13 mouse cellular contexts compared by ENCODE assay signal in the genomic region with DNA sequence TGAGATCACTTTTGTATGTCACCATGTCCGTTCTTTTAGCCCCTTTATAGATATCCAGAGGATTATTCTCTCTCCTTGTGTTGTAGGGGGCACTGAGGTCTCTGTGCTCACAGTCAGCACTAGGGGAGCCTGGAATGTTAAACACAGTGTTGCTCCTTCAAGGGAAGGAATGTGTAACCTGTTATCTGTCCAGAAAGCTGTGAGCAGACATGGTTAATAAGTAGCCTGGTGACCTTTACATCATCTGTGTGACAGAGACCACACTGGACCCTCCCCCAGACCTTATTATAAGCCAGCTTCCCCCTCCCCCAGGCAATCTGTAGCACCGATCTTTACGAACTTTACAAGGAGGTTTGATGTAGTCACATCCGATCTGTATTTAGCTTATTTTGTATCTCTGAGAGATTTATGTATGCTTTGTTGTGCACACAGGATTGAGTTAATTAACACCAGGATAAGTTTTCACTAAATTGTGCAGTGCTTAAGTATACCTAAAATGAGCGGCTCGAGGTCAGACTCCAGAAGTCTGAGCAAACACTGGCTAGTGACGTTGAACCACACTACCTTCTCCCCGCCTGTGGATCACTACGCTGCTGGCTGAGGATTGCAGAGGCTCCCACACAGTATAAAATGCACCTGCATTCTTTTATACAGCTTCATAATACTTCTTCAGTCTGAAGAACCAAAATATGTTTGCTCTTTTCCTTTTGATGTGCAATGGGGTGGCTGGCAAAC. TPM values are rescaled to one million over a fixed set of nuclear protein-coding genes. Genes with fewer than 3 reads are reported as not detected.
DNase-seq lines count a peak whose midpoint lies in the region; ATAC-seq and TF ChIP-seq lines count a peak whose summit lies in the region.
"Had no signal": no experiment of that assay in that cellular context is flagged by ENCODE, and none has a peak within 500 bp of the region (broad histone marks: within the 10 kb centered on the region; RNA-seq: fewer than 3 reads in every experiment).

No protein-coding gene starts in this region.

- H3K9ac ChIP-seq in forebrain, embryonic 13.5 days, result no peak overlapping the region
- H3K9ac ChIP-seq in kidney, embryonic 15.5 days, result no peak overlapping the region
- no peak overlapping the region for H3K9ac ChIP-seq in limb, embryonic 14.5 days (ENCODE audit: low read depth, low read length, severe bottlenecking)
- H3K9ac ChIP-seq: forebrain, embryonic 12.5 days; hindbrain, embryonic 15.5 days had no signal

- H3K36me3 ChIP-seq in forebrain, embryonic 10.5 days (replicated peaks), result no peaks in the 10 kb centered on the region
- H3K36me3 ChIP-seq in forebrain, embryonic 13.5 days (ENCODE audit: poor library complexity, severe bottlenecking), result no peaks in the 10 kb centered on the region
- no peaks in the 10 kb centered on the region for H3K36me3 ChIP-seq in kidney, embryonic 15.5 days
- H3K36me3 ChIP-seq in embryonic facial prominence, embryonic 10.5 days (replicated peaks), result no peaks in the 10 kb centered on the region
- no peaks in the 10 kb centered on the region for H3K36me3 ChIP-seq in limb, embryonic 14.5 days (ENCODE audit: control insufficient read depth, insufficient read depth, low read length)
- H3K36me3 ChIP-seq: forebrain, embryonic 12.5 days; hindbrain, embryonic 15.5 days had no signal

- ATAC-seq in forebrain, embryonic 13.5 days, result no peak
- ATAC-seq in kidney, embryonic 15.5 days (replicated peaks; ENCODE audit: low FRiP score), result peak; percentile 64
- ATAC-seq in limb, embryonic 14.5 days (ENCODE audit: low FRiP score, low read depth), result no peak
- ATAC-seq in frontal cortex, adult (ENCODE audit: low TSS enrichment), result no peak

- no peak for DNase-seq in forebrain, embryonic 10.5 days (ENCODE audit: extremely low spot score, low spot score)
- no peak for DNase-seq in kidney, postnatal 25 days
- no peak for DNase-seq in embryonic facial prominence, embryonic 10.5 days (ENCODE audit: low spot score)
- no peak for DNase-seq in limb, embryonic 14.5 days (ENCODE audit: low spot score)
- no peak for DNase-seq in ovary, postnatal 10 days (ENCODE audit: low spot score)
- DNase-seq: right cerebral cortex, postnatal 14 days had no signal

- H3K27ac ChIP-seq in forebrain, embryonic 10.5 days, result peak overlapping the region; percentile 52; the same call in 1 of the 2 replicates
- H3K27ac ChIP-seq in forebrain, embryonic 13.5 days, result no peak overlapping the region
- H3K27ac ChIP-seq in kidney, embryonic 15.5 days, result peak overlapping the region; percentile 91
- H3K27ac ChIP-seq in embryonic facial prominence, embryonic 10.5 days (replicated peaks), result peak overlapping the region; percentile 2; the same call in 1 of the 2 replicates
- H3K27ac ChIP-seq in limb, embryonic 14.5 days (replicated peaks; ENCODE audit: low read depth, low read length), result peak overlapping the region; percentile 22; the same call in 1 of the 2 replicates
- H3K27ac ChIP-seq: hindbrain, embryonic 15.5 days; layer of hippocampus, adult 2 months; macrophage had no signal

- H3K4me1 ChIP-seq in forebrain, embryonic 10.5 days, result peaks cover 23% of the 10 kb centered on the region
- H3K4me1 ChIP-seq in forebrain, embryonic 13.5 days, result peaks cover 4% of the 10 kb centered on the region; the same call in 1 of the 2 replicates
- peaks cover 33% of the 10 kb centered on the region for H3K4me1 ChIP-seq in kidney, embryonic 15.5 days
- peaks cover 35% of the 10 kb centered on the region for H3K4me1 ChIP-seq in embryonic facial prominence, embryonic 10.5 days
- peaks cover 20% of the 10 kb centered on the region; the same call in 1 of the 2 replicates for H3K4me1 ChIP-seq in limb, embryonic 14.5 days (ENCODE audit: control insufficient read depth, insufficient read depth, low read length)

- no peaks in the 10 kb centered on the region for H3K9me3 ChIP-seq in forebrain, embryonic 10.5 days
- H3K9me3 ChIP-seq in forebrain, embryonic 13.5 days (replicated peaks), result no peaks in the 10 kb centered on the region
- no peaks in the 10 kb centered on the region for H3K9me3 ChIP-seq in kidney, embryonic 15.5 days (replicated peaks)
- H3K9me3 ChIP-seq in embryonic facial prominence, embryonic 10.5 days, result no peaks in the 10 kb centered on the region
- H3K9me3 ChIP-seq in limb, embryonic 14.5 days (ENCODE audit: control insufficient read depth, low read length), result no peaks in the 10 kb centered on the region
- H3K9me3 ChIP-seq: forebrain, embryonic 12.5 days; hindbrain, embryonic 15.5 days had no signal

- H3K4me2 ChIP-seq in forebrain, embryonic 13.5 days, result no peak overlapping the region
- no peak overlapping the region for H3K4me2 ChIP-seq in kidney, embryonic 15.5 days
- H3K4me2 ChIP-seq in limb, embryonic 14.5 days (replicated peaks; ENCODE audit: low read depth, low read length, severe bottlenecking), result no peak overlapping the region
- H3K4me2 ChIP-seq: forebrain, embryonic 12.5 days; hindbrain, embryonic 15.5 days had no signal

- 73% methylated on average over 9 of the region's 9 CpGs for WGBS in forebrain, embryonic 10.5 days
- 78% methylated on average over 9 of the region's 9 CpGs for WGBS in forebrain, embryonic 13.5 days
- WGBS in kidney, embryonic 15.5 days, result 30% methylated on average over 9 of the region's 9 CpGs
- WGBS in embryonic facial prominence, embryonic 10.5 days, result 58% methylated on average over 9 of the region's 9 CpGs
- WGBS in limb, embryonic 14.5 days, result 38% methylated on average over 9 of the region's 9 CpGs

- no peak overlapping the region for H3K4me3 ChIP-seq in forebrain, embryonic 10.5 days
- no peak overlapping the region for H3K4me3 ChIP-seq in forebrain, embryonic 13.5 days
- H3K4me3 ChIP-seq in kidney, embryonic 15.5 days (replicated peaks), result no peak overlapping the region
- no peak overlapping the region for H3K4me3 ChIP-seq in embryonic facial prominence, embryonic 10.5 days
- H3K4me3 ChIP-seq in limb, embryonic 14.5 days (replicated peaks; ENCODE audit: low read length), result no peak overlapping the region
- H3K4me3 ChIP-seq: forebrain, embryonic 12.5 days; hindbrain, embryonic 15.5 days; layer of hippocampus, adult 2 months had no signal

- H3K27me3 ChIP-seq in forebrain, embryonic 10.5 days (ENCODE audit: poor library complexity, severe bottlenecking), result no peaks in the 10 kb centered on the region
- H3K27me3 ChIP-seq in forebrain, embryonic 13.5 days, result no peaks in the 10 kb centered on the region
- peaks cover 3% of the 10 kb centered on the region; the same call in 1 of the 2 replicates for H3K27me3 ChIP-seq in kidney, embryonic 15.5 days
- H3K27me3 ChIP-seq in embryonic facial prominence, embryonic 10.5 days (replicated peaks; ENCODE audit: low read depth, poor library complexity, severe bottlenecking), result no peaks in the 10 kb centered on the region
- no peaks in the 10 kb centered on the region for H3K27me3 ChIP-seq in limb, embryonic 14.5 days (ENCODE audit: control insufficient read depth, insufficient read depth, low read length)
- H3K27me3 ChIP-seq: forebrain, embryonic 12.5 days; hindbrain, embryonic 15.5 days had no signal

- no peak for TF ChIP-seq POLR2A in limb, embryonic 14.5 days (IDR thresholded peaks at IDR 0.05; ENCODE audit: borderline replicate concordance, extremely low read depth, insufficient read depth, insufficient read length)

RNA-seq across cellular contexts. Expression of a gene that starts 25.5 kb away (rescaled TPM):
- 0.16 and 0.22 TPM in 2 replicates for polyA plus RNA-seq in forebrain, embryonic 10.5 days (2016; fragmentation: Nextera tagmentation; extraction: Ambion mirVana)
- not detected in 2 replicates for polyA plus RNA-seq in forebrain, embryonic 13.5 days (2015; fragmentation: Nextera tagmentation; extraction: Ambion mirVana)
- polyA plus RNA-seq in kidney, embryonic 15.5 days (2015; fragmentation: Nextera tagmentation; extraction: Ambion mirVana), result 2.5 and 2.8 TPM in 2 replicates
- polyA plus RNA-seq in embryonic facial prominence, embryonic 10.5 days (2016; fragmentation: Nextera tagmentation; extraction: Ambion mirVana), result 0.35 and 0.82 TPM in 2 replicates
- polyA plus RNA-seq in limb, embryonic 14.5 days (2012; rRNA removed), result 4.3 and 5.1 TPM in 2 replicates
- polyA plus RNA-seq in limb, embryonic 14.5 days (2014; fragmentation: Nextera tagmentation; extraction: Ambion mirVana), result 3.8 and 4.9 TPM in 2 replicates
- polyA plus RNA-seq: macrophage had no signal
